Mouse (Mus musculus) cerebellum, postnatal 25 days (tissue): ENCODE measurements around the gene Htr6.

Source experiments
- DNase-seq, 2 experiments: peaks; one replicate each; pipeline ENCODE4 v3.0.0; 2021; ENCODE audit warnings: mixed read lengths in 2 of 2

Gene Htr6

GRCm38 (mm10) chr4:139075041-139075711, at the start of gene Htr6:
TSS of gene Htr6 (minus strand) at chr4:139075570.
- peak; percentile 39 to 55 for DNase-seq

GRCm38 (mm10) chr4:139124940-139125339, 49.6 kb upstream of the Htr6 start:
- no peak for DNase-seq

- DNase-seq: no peak
Observed at GRCm38 (mm10) chr4:139122557-139122956, 47.2 kb upstream of the Htr6 start.

GRCm38 (mm10) chr4:139120998-139121397, 45.6 kb upstream of the Htr6 start:
- DNase-seq: no peak

- DNase-seq: no peak
Observed at GRCm38 (mm10) chr4:139120281-139120814, 45.0 kb upstream of the Htr6 start.

GRCm38 (mm10) chr4:139116356-139117063, 41.1 kb upstream of the Htr6 start:
- DNase-seq: peak in 1 of 2 experiments; percentile 26

GRCm38 (mm10) chr4:139115721-139116120, 40.4 kb upstream of the Htr6 start:
- DNase-seq: peak in 1 of 2 experiments; percentile 37

- no peak for DNase-seq
Observed at GRCm38 (mm10) chr4:139112482-139112881, 37.1 kb upstream of the Htr6 start.

GRCm38 (mm10) chr4:139111421-139111820, 36.1 kb upstream of the Htr6 start:
- DNase-seq: no peak

GRCm38 (mm10) chr4:139110858-139111257, 35.5 kb upstream of the Htr6 start:
- no peak for DNase-seq

GRCm38 (mm10) chr4:139105453-139105852, 30.1 kb upstream of the Htr6 start:
- no peak for DNase-seq

- no peak for DNase-seq
Observed at GRCm38 (mm10) chr4:139101546-139101945, 26.2 kb upstream of the Htr6 start.

- no peak for DNase-seq
Observed at GRCm38 (mm10) chr4:139100326-139100725, 25.0 kb upstream of the Htr6 start.

- DNase-seq: no peak
Observed at GRCm38 (mm10) chr4:139096201-139096600, 20.8 kb upstream of the Htr6 start.

GRCm38 (mm10) chr4:139095406-139095805, 20.0 kb upstream of the Htr6 start:
- peak in 1 of 2 experiments; percentile 37 for DNase-seq

- DNase-seq: no peak
Observed at GRCm38 (mm10) chr4:139093196-139093530, 17.8 kb upstream of the Htr6 start.

GRCm38 (mm10) chr4:139092356-139093195, 17.2 kb upstream of the Htr6 start, which contains the start of gene Nbl1:
TSS of gene Nbl1 (minus strand) at chr4:139092993.
- peak in 1 of 2 experiments; percentile 40 for DNase-seq

- no peak for DNase-seq
Observed at GRCm38 (mm10) chr4:139091478-139092355, 16.3 kb upstream of the Htr6 start.

GRCm38 (mm10) chr4:139091066-139091465, 15.7 kb upstream of the Htr6 start:
- no peak for DNase-seq

- no peak for DNase-seq
Observed at GRCm38 (mm10) chr4:139090303-139090940, 15.1 kb upstream of the Htr6 start.

GRCm38 (mm10) chr4:139088982-139089671, 13.8 kb upstream of the Htr6 start:
- no peak for DNase-seq
